Mouse (Mus musculus) stomach, postnatal 0 days (tissue): ENCODE data around the gene Tmem107. TPM values are rescaled to one million over a fixed set of nuclear protein-coding genes. Genes with fewer than 3 reads are reported as not detected.

ENCODE experiments used
- ATAC-seq: fragments of 200-750 bp; cut with Nextera tagmentation; 2 replicates; pipeline ENCODE4 v1.8.0; 2017; ENCODE audit not compliant: low FRiP score, low TSS enrichment
- DNase-seq: peaks from one replicate; pipeline ENCODE4 v3.0.0-alpha.2; 2016; ENCODE audit warnings: low spot score
- H3K27ac ChIP-seq: fragments of 300-500 bp; sonication (generic); replicated peaks from 2 replicates; pipeline ENCODE4 v1.5.1; 2014; ENCODE audit warnings: mild to moderate bottlenecking, control low read depth
- H3K27me3 ChIP-seq: fragments of 300-500 bp; sonication (generic); 2 replicates; pipeline ENCODE4 v1.6.1; 2014; ENCODE audit warnings: low read length; ENCODE audit not compliant: control insufficient read depth, insufficient read depth
- H3K36me3 ChIP-seq: fragments of 300-500 bp; sonication (generic); 2 replicates; pipeline ENCODE4 v1.6.1; 2014; ENCODE audit warnings: low read length, mixed read lengths; ENCODE audit not compliant: control insufficient read depth, insufficient read depth
- H3K4me1 ChIP-seq: fragments of 300-500 bp; sonication (generic); replicated peaks from 2 replicates; pipeline ENCODE4 v1.6.1; 2014; ENCODE audit warnings: antibody characterized with exemption; ENCODE audit not compliant: control insufficient read depth, insufficient read depth
- H3K4me2 ChIP-seq: fragments of 300-500 bp; sonication (generic); replicated peaks from 2 replicates; pipeline ENCODE4 v1.6.1; 2014; ENCODE audit warnings: low read depth, mild to moderate bottlenecking, control low read depth, moderate library complexity
- H3K4me3 ChIP-seq: fragments of 300-500 bp; sonication (generic); 2 replicates; pipeline ENCODE4 v1.5.1; 2014; ENCODE audit warnings: low read depth, low read length, control low read depth
- H3K9ac ChIP-seq: fragments of 300-500 bp; sonication (generic); 2 replicates; pipeline ENCODE4 v1.6.1; 2014; ENCODE audit warnings: mild to moderate bottlenecking, low read length, control low read depth, mixed read lengths
- H3K9me3 ChIP-seq: fragments of 300-500 bp; sonication (generic); 2 replicates; pipeline ENCODE4 v1.6.1; 2016; ENCODE audit warnings: low read length; ENCODE audit not compliant: control insufficient read depth
- CTCF ChIP-seq: IDR thresholded peaks from 2 replicates; pipeline ENCODE4 v1.5.1; 2016; ENCODE audit warnings: antibody characterized with exemption, low read depth, mild to moderate bottlenecking, moderate library complexity
- EP300 ChIP-seq: optimal IDR thresholded peaks from 2 replicates; pipeline ENCODE3; 2016; ENCODE audit warnings: antibody characterized with exemption
- WGBS: fragments of 180-500 bp; shearing (Covaris S2); extraction: QIAGEN DNeasy Blood & Tissue Kit; methylation state at CpG from one replicate; pipeline ENCODE4 v1.1.7; 2014; 5-methylcytosine and 5-hydroxymethylcytosine counted together
- polyA plus RNA-seq: library from polyadenylated mRNA; unstranded; fragments of >200 nt; fragmentation: Nextera tagmentation; extraction: Ambion mirVana; gene quantifications from 2 replicates; pipeline ENCODE4 v1.2.1, GENCODE M21; 2015

The Tmem107 gene
- polyA plus RNA-seq, 1 experiment from 2014 or later: 30.8 TPM

GRCm38 (mm10) chr11:69109032-69109900, 38.7 kb downstream of the Tmem107 start:
- no peak overlapping the region for H3K4me3 ChIP-seq
- no peak overlapping the region for H3K9ac ChIP-seq
- H3K4me2 ChIP-seq: no peak overlapping the region
- no peaks in the 10 kb centered on the region for H3K9me3 ChIP-seq
- 81% methylated on average over 13 of the region's 13 CpGs for WGBS
- no peaks in the 10 kb centered on the region for H3K27me3 ChIP-seq
- no peak overlapping the region for H3K27ac ChIP-seq
- ATAC-seq (peak; percentile 12; the same call in 1 of the 2 replicates), DNase-seq (no peak)
- H3K36me3 ChIP-seq: peaks cover 52% of the 10 kb centered on the region
- no peaks in the 10 kb centered on the region for H3K4me1 ChIP-seq
- TF ChIP-seq CTCF (no peak), EP300 (no peak)

GRCm38 (mm10) chr11:69110319-69111046, 39.9 kb downstream of the Tmem107 start:
- Histone ChIP-seq H3K27ac (no peak overlapping the region), H3K4me2 (peak overlapping the region; percentile 50), H3K9me3 (no peaks in the 10 kb centered on the region), H3K4me1 (no peaks in the 10 kb centered on the region), H3K27me3 (no peaks in the 10 kb centered on the region), H3K4me3 (peak overlapping the region; percentile 29), H3K9ac (peak overlapping the region; percentile 19; the same call in 1 of the 2 replicates), H3K36me3 (peaks cover 40% of the 10 kb centered on the region)
- TF ChIP-seq EP300 (peak; percentile 84), CTCF (no peak)
- peak; percentile 49; the same call in 1 of the 2 replicates for ATAC-seq
- WGBS: 2% methylated on average over 30 of the region's 30 CpGs
- peak; percentile 92 for DNase-seq

- TF ChIP-seq CTCF (no peak), EP300 (no peak)
- Histone ChIP-seq H3K4me1 (no peaks in the 10 kb centered on the region), H3K27ac (peak overlapping the region; percentile 5; the same call in 1 of the 2 replicates), H3K36me3 (peaks cover 33% of the 10 kb centered on the region), H3K9ac (0 out of 2 replicates have a peak overlapping the region, but pooled peaks have one; percentile 19), H3K4me2 (peak overlapping the region; percentile 50), H3K27me3 (no peaks in the 10 kb centered on the region), H3K9me3 (no peaks in the 10 kb centered on the region), H3K4me3 (peak overlapping the region; percentile 29)
- DNase-seq: no peak
- no peak for ATAC-seq
- 9% methylated on average over 21 of the region's 21 CpGs for WGBS
These were observed 40.6 kb downstream of the Tmem107 start for GRCm38 (mm10) chr11:69111051-69111810.

GRCm38 (mm10) chr11:69111865-69112264, 41.3 kb downstream of the Tmem107 start:
- no peaks in the 10 kb centered on the region for H3K27me3 ChIP-seq
- no peak overlapping the region for H3K9ac ChIP-seq
- H3K27ac ChIP-seq: peak overlapping the region; percentile 5; the same call in 1 of the 2 replicates
- H3K9me3 ChIP-seq: no peaks in the 10 kb centered on the region
- no peak for ATAC-seq
- DNase-seq: no peak
- 65% methylated on average over 4 of the region's 4 CpGs for WGBS
- no peak overlapping the region for H3K4me3 ChIP-seq
- H3K4me2 ChIP-seq: no peak overlapping the region
- H3K36me3 ChIP-seq: peaks cover 27% of the 10 kb centered on the region
- H3K4me1 ChIP-seq: no peaks in the 10 kb centered on the region
- TF ChIP-seq EP300 (no peak), CTCF (no peak)

- H3K27ac ChIP-seq: no peak overlapping the region
- H3K4me2 ChIP-seq: no peak overlapping the region
- H3K9me3 ChIP-seq: no peaks in the 10 kb centered on the region
- no peak overlapping the region for H3K4me3 ChIP-seq
- H3K4me1 ChIP-seq: no peaks in the 10 kb centered on the region
- H3K36me3 ChIP-seq: peaks cover 6% of the 10 kb centered on the region; the same call in 1 of the 2 replicates
- H3K9ac ChIP-seq: no peak overlapping the region
- ATAC-seq (no peak), DNase-seq (no peak)
- TF ChIP-seq EP300 (no peak), CTCF (no peak)
- H3K27me3 ChIP-seq: no peaks in the 10 kb centered on the region
- WGBS: 63% methylated on average over 3 of the region's 3 CpGs
These were observed 43.4 kb downstream of the Tmem107 start for GRCm38 (mm10) chr11:69114018-69114417.
